20 mouse cellular contexts compared by ENCODE assay signal in the genomic region with DNA sequence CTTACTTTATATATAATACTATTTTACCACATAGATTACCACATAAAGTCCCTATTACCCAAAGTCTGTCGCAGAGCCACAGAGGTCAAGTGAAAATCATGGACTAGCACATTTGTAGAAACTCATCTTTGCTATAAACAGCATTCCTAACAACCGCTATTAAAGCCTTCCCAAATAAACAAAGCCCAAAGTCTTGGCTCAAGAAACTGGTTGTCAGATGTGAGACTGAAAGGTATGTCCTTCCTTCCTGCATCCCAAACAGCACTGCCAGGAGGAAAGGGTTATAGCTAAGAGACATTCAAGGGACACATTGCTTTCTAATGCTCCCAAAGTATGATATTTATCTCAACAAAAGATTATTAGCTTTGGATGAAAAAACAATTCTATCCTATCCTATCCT.
DNase-seq lines count a peak whose midpoint lies in the region; ATAC-seq and TF ChIP-seq lines count a peak whose summit lies in the region.
"Had no signal": no experiment of that assay in that cellular context is flagged by ENCODE, and none has a peak within 500 bp of the region (broad histone marks: within the 10 kb centered on the region; RNA-seq: fewer than 3 reads in every experiment).

No protein-coding gene starts in this region.

- intact Hi-C loops in heart, postnatal 25 days (cut with DNase I), result no loop called here

- peaks cover 5% of the 10 kb centered on the region; the same call in 1 of the 2 replicates for H3K9me3 ChIP-seq in heart, embryonic 16.5 days (replicated peaks; ENCODE audit: control insufficient read depth, low read length)
- no peaks in the 10 kb centered on the region for H3K9me3 ChIP-seq in lung, embryonic 14.5 days (ENCODE audit: low read depth, low read length)
- H3K9me3 ChIP-seq: embryonic facial prominence, embryonic 12.5 days; forebrain, embryonic 15.5 days; hindbrain, embryonic 13.5 days had no signal

- H3K9ac ChIP-seq in heart, embryonic 16.5 days (ENCODE audit: low read length), result no peak overlapping the region
- H3K9ac ChIP-seq in lung, embryonic 14.5 days, result no peak overlapping the region
- H3K9ac ChIP-seq: embryonic facial prominence, embryonic 12.5 days; forebrain, embryonic 15.5 days; hindbrain, embryonic 13.5 days had no signal

- WGBS in heart, embryonic 16.5 days, result 64% methylated on average over 2 of the region's 2 CpGs
- 38% methylated on average over 2 of the region's 2 CpGs for WGBS in lung, embryonic 14.5 days

- H3K27ac ChIP-seq in heart, embryonic 16.5 days (ENCODE audit: low read length), result peak overlapping the region; percentile 71
- H3K27ac ChIP-seq in lung, embryonic 14.5 days (ENCODE audit: low read depth), result no peak overlapping the region; the same call in 1 of the 2 replicates
- H3K27ac ChIP-seq: embryonic facial prominence, embryonic 12.5 days; forebrain, embryonic 15.5 days; hindbrain, embryonic 13.5 days; hindbrain, postnatal 0 days had no signal

- DNase-seq in heart, adult 11 months, result peak; percentile 80
- no peak for DNase-seq in heart, adult 8-10 months (ENCODE audit: low spot score)
- DNase-seq in heart, postnatal 25 days (ENCODE audit: low spot score), result no peak
- DNase-seq in lung, embryonic 14.5 days, result peak; percentile 59
- DNase-seq in lung, adult 18-20 months, result no peak
- DNase-seq: adrenal gland, postnatal 14 days; cerebellum, adult 11-12 months; cerebellum, adult 9-10 months; cerebellum, postnatal 25 days; gastrocnemius, postnatal 10 days had no signal

- no peak overlapping the region for H3K4me3 ChIP-seq in heart, embryonic 16.5 days (ENCODE audit: low read length)
- no peak overlapping the region for H3K4me3 ChIP-seq in lung, embryonic 14.5 days (ENCODE audit: low read depth, low read length)
- H3K4me3 ChIP-seq: embryonic facial prominence, embryonic 12.5 days; forebrain, embryonic 15.5 days; hindbrain, embryonic 13.5 days had no signal

- H3K36me3 ChIP-seq in heart, embryonic 16.5 days (ENCODE audit: control insufficient read depth, insufficient read depth), result peaks cover 14% of the 10 kb centered on the region
- H3K36me3 ChIP-seq in lung, embryonic 14.5 days (ENCODE audit: insufficient read depth), result peaks cover 15% of the 10 kb centered on the region; the same call in 1 of the 2 replicates
- H3K36me3 ChIP-seq: forebrain, embryonic 15.5 days; hindbrain, embryonic 13.5 days had no signal

- peaks cover 23% of the 10 kb centered on the region for H3K4me1 ChIP-seq in heart, embryonic 16.5 days (ENCODE audit: control insufficient read depth, insufficient read depth, low read length)
- H3K4me1 ChIP-seq in lung, embryonic 14.5 days (ENCODE audit: insufficient read depth), result peaks cover 15% of the 10 kb centered on the region
- H3K4me1 ChIP-seq: forebrain, embryonic 15.5 days had no signal

- no peak overlapping the region for H3K4me2 ChIP-seq in heart, embryonic 16.5 days (ENCODE audit: low read depth, low read length)
- H3K4me2 ChIP-seq in lung, embryonic 14.5 days, result no peak overlapping the region
- H3K4me2 ChIP-seq: embryonic facial prominence, embryonic 12.5 days; forebrain, embryonic 15.5 days; heart, embryonic 11.5 days; hindbrain, embryonic 13.5 days had no signal

- H3K27me3 ChIP-seq in heart, embryonic 16.5 days (ENCODE audit: control insufficient read depth, insufficient read depth, low read length), result no peaks in the 10 kb centered on the region
- H3K27me3 ChIP-seq in lung, embryonic 14.5 days (ENCODE audit: insufficient read depth, low read length), result no peaks in the 10 kb centered on the region
- H3K27me3 ChIP-seq: CH12.LX; embryonic facial prominence, embryonic 12.5 days; forebrain, embryonic 15.5 days; hindbrain, embryonic 13.5 days; Patski had no signal

- no peak for ATAC-seq in heart, embryonic 16.5 days (replicated peaks; ENCODE audit: extremely low read depth, insufficient read depth, low FRiP score)
- ATAC-seq in lung, embryonic 14.5 days (ENCODE audit: insufficient read depth), result no peak
- no peak for ATAC-seq in CD4-positive, CD25-positive, alpha-beta regulatory T cell, adult 4 months
- ATAC-seq: activated CD4-positive, CD25-positive, alpha-beta regulatory T cell, adult 4 months; forebrain, embryonic 15.5 days; hindbrain, postnatal 0 days; Patski had no signal

- TF ChIP-seq CTCF in lung, embryonic 14.5 days (IDR thresholded peaks at IDR 0.05; ENCODE audit: low read depth), result no peak

Comparison
In these comparisons a context has a peak if more than half of its experiments do, and no peak if none do; other contexts are left out.
1. DNase-seq: peak in heart, adult 11 months (single experiment) and lung, embryonic 14.5 days (single experiment); none in heart, adult 8-10 months (single experiment), heart, postnatal 25 days (single experiment) and lung, adult 18-20 months (0 of 2).